Mouse (Mus musculus) ES-Bruce4 (cell line): Measurements from ENCODE around the gene Fkbp14.

Experiments
- CTCF ChIP-seq: IDR thresholded peaks from one replicate; pipeline ENCODE4 v1.8.1; 2011; ENCODE audit warnings: low read depth, low read length
- POLR2A ChIP-seq: IDR thresholded peaks from one replicate; pipeline ENCODE4 v1.8.1; 2011; ENCODE audit warnings: low read length; ENCODE audit not compliant: insufficient read depth

DNA sequence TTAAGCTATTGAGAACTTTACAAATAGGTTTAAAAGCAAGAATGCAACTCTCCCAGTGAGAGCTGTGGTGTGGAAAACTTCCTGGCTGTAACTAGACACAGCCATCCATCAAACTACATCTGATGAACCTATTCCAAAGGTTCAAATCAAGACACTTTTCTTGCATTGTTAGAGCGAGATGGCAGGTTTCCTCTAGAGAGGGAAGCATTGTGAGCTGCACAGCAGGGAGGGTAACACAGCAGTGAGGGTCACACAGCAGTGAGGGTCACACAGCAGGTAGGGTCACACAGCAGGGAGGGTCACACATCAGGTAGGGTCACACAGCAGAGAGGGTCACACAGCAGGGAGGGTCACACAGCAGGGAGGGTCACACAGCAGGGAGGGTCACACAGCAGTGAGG, 8.9 kb downstream of the Fkbp14 start:
- TF ChIP-seq CTCF = no peak
- TF ChIP-seq POLR2A = no peak
